Mouse (Mus musculus) CH12F3 (cell line): Measurements from ENCODE around the gene Nsmce3.

ENCODE experiments used
- in situ Hi-C: fragments of 300-500 bp; cut with MboI; formaldehyde crosslinking; loops from 2 replicates; pipeline ENCODE4 v1.14.3; 2020; ENCODE audit warnings: low sequenced_read_pairs

The Nsmce3 gene

GRCm38 (mm10) chr7:64863538-64863937, 9.3 kb downstream of the Nsmce3 start:
- in situ Hi-C loops = no loop called here

GRCm38 (mm10) chr7:64862978-64863377, 9.8 kb downstream of the Nsmce3 start:
- in situ Hi-C loops = no loop called here

- in situ Hi-C loops = no loop called here
These were observed 16.2 kb downstream of the Nsmce3 start for GRCm38 (mm10) chr7:64856526-64857082.

GRCm38 (mm10) chr7:64855976-64856375, 16.8 kb downstream of the Nsmce3 start:
- in situ Hi-C loops = no loop called here

DNA sequence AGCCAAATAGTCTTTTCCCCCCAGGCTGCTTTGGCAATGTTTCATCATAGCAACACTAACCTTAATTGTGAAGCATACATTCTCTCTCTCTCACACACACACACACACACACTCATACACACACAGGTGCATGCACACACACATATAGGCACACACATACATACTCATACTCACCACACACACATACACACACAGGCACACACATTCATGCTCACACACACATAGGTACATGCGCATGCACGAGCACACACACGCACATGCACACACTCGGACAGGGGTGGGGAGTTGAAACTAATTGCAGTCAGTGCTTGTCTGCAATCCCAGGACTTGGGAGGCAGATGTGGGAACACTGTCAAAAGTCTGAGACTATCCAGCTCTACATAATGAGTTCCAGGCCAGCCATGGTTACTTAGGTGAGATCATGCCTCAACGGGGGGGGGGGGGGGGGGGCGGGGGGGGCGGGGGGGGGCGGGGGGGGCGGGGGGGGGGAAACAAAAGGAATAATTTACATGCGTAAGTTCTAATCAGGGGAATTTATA, 17.3 kb downstream of the Nsmce3 start:
- in situ Hi-C loops = no loop called here

DNA sequence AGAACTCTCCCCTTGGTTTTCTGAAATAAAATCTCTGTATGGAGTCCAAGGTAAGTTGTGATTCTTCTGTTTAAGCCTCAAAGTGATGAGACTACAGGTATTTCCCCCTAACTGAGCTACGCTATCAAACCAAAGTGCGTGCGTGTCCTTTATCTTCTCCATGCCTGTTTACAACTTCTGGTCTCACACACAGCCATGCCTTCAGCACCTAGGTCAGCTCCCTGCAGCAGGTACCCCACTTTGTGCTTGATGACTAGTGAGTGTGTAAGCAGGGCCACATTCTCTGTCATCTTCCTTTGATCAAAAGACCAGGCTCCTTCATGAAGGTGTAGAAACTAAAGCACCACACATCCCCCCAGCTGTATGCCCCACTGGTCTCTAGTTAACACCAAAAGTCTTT, 22.0 kb downstream of the Nsmce3 start:
- in situ Hi-C loops = no loop called here

DNA sequence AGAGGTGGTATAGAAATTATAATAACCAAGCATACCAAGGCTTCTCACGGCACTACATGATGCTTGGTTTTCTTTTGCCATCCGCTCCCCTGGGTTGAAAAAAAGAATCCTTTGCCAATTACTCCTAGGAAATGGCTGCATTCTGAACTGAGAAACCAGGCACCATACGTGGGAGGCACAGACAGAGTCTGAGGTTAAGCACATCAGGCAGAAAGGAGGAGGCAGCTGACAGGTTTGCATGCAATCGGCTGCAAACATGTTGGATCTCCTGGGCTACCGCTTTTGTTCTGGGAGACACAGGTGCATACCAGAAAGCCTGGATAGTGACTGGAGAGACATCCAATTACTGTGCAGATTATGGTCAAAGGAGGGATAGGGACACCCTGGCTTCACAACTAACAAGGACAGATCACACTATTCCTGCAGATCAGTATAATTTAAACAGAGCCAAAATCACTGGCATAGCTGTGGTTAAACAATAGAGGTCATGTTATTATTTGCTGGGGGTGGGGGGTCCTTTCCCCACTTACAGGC, 25.4 kb downstream of the Nsmce3 start:
- in situ Hi-C loops = no loop called here

GRCm38 (mm10) chr7:64846061-64846460, 26.7 kb downstream of the Nsmce3 start:
- in situ Hi-C loops = no loop called here

GRCm38 (mm10) chr7:64840946-64841659, 31.7 kb downstream of the Nsmce3 start:
- in situ Hi-C loops = no loop called here

GRCm38 (mm10) chr7:64840576-64840895, 32.3 kb downstream of the Nsmce3 start:
- in situ Hi-C loops = no loop called here

GRCm38 (mm10) chr7:64839801-64840575, 32.8 kb downstream of the Nsmce3 start:
- in situ Hi-C loops = no loop called here

DNA sequence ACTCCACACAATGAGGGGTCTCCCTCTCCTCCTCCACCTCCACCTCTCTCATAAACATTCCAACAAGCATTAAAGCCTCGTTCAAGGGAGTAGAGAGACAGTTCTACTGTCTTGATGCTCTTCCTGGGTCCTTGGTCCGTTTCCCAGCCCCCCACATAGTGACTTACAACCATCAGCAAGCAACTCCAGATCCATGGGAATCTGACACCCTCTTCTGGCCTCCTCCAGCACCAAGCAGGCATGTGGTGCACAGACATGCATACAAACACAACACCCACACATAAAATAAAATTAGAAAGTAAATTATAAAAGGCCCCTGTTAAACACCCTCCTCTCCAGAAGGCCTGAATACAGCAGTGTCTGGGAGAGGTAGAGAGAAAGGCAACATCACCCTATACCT, 33.5 kb downstream of the Nsmce3 start:
- in situ Hi-C loops = no loop called here

GRCm38 (mm10) chr7:64830214-64830995, 42.4 kb downstream of the Nsmce3 start:
- in situ Hi-C loops = no loop called here

DNA sequence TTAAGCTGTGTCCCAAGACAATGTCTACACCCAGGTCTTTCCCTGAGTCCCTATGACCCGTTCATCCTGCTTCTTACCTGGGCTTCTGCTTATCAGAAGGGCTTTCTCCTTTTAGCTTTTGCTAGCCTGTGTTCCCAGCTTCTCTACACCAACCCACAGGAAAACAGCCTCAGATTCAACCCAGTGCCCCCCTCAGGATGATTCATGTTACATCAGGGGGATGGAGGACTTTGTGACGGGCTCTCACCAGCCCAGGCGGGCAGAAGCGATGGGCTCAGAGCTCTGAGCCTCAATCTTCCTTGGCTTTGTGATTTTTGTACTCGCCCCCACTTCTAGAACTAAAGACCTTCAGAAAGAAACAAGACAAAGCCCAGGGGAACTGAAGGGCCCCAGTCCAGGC, 51.7 kb downstream of the Nsmce3 start:
- in situ Hi-C loops = no loop called here

- in situ Hi-C loops = no loop called here
These were observed 53.1 kb downstream of the Nsmce3 start for GRCm38 (mm10) chr7:64819683-64820082.
